Mouse (Mus musculus): Measurements from ENCODE around the gene Grik5. TPM values are rescaled to one million over a fixed set of nuclear protein-coding genes. Genes with fewer than 3 reads are reported as not detected.
A peak's percentile ranks its signal among the peaks of the same experiment; 100 is the strongest.

The Grik5 gene
- total RNA-seq, 4 experiments from 2014 or later = 3.7 to 4.5 (median 3.8) TPM

DNA sequence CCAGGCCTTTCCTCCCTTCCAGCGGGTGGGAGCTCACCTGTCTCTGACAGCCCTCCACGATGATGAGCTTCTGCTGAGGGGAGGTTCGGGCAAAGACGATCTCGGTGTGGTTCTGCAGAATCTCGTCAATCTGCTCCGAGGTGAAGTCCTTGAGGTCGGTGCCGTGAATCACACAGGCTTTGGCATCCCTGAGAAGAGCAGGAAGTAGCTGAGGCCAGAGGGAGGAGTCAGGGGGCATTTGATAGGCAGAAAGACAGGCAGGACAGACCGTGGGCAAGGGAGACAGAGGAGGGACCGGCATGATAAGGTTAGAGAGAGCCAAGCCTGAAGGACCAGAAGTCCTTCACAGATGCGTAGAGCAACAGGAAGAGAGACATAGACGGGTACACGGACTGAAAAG lies 84.2 kb downstream of the Grik5 start:
- no peak for DNase-seq (ENCODE audit: low spot score)

DNA sequence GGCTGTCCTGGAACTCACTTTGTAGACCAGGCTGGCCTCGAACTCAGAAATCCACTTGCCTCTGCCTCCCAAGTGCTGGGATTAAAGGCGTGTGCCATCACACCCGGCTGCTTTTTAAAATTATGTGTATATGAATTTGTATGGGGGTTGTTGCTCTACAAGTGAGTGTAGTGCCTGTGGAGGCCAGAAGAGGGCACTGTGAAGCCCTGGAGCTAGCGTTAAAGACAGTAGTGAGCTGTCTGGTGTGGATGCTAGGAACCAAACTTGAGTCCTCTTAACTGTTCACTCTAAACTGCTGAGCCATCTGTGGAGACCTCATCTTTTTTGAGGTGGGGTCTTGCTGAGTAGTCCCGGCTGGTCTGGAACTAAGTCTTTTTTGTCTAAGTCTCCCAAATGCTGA lies 86.3 kb downstream of the Grik5 start:
- DNase-seq (ENCODE audit: low spot score) = no peak

DNA sequence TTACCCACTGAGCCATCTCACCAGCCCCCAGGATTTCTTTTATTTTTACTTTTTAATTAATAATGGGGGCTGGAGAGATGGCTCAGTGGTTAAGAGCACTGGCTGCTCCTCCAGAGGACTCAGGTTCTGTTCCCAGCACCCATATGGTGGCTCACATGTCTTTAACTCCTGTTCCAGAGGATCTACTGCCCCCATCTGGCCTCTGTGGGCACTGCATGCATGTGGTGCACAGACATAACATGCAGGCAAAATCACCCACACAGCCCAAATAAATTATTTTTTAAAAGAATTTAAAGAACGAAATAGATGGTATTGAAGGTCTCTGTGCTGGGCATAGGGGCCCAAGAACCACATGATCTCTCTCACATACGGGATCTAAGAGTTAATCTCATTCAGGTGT lies 87.8 kb downstream of the Grik5 start:
- DNase-seq (ENCODE audit: low spot score) = no peak

DNA sequence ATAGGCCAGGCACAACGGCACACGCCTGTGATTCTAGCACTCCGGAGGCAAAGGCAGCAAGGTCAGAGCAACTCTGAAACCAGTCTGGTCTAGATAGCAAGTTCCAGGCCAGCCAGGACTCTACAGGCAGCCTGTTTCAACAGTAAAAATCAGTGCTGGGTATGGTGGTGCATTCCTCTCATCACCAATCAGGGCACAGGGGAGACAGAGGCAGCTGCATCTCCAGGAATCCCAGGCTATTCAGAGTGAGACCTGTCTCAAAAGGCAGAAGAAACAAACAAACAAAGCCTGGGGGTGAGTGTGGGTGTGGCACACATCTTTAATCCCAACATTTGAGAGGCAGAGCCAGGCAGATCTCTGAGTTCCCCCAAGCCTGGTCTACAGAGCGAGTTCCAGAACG lies 88.8 kb downstream of the Grik5 start:
- no peak for DNase-seq (ENCODE audit: low spot score)

DNA sequence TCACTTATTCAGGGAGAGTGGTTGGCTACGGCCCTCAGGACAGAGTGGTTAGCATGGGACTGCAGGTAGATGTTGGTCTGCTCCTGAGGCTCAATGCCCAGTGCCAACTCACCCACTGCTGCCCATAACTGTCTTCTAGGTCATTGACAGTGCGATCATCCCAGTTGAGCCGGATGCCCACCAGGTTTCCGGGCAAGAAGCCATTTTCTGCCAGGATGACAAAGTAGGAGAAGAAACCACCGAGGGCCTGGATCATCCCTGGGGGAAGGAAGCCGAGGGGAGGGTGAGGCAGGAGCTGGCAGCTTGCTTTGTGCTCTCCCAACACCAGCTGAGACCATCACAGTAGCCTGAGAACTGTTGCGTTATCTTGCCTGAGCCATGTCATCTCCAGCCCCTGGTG lies 91.7 kb downstream of the Grik5 start:
- no peak for DNase-seq (ENCODE audit: low spot score)

DNA sequence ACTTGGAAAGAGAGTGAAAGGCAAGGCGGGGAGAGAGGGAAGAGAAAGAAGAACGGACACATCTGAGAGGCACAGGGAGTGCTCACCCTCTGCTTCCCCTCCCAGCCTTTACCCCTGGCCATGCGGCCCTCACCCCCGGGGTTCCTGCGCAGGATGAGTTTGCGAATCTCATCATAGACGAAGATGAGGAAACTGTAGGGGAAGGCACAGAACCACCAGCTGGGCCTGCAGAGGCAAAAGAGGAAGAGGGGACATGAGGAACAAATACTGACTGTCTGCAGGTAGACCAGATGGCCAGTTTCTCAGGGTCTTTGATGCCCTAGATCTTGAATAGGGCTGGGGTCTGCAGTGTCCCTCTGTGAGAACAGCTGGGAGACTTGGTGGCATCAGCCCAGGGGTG lies 93.4 kb downstream of the Grik5 start:
- no peak for DNase-seq (ENCODE audit: low spot score)

DNA sequence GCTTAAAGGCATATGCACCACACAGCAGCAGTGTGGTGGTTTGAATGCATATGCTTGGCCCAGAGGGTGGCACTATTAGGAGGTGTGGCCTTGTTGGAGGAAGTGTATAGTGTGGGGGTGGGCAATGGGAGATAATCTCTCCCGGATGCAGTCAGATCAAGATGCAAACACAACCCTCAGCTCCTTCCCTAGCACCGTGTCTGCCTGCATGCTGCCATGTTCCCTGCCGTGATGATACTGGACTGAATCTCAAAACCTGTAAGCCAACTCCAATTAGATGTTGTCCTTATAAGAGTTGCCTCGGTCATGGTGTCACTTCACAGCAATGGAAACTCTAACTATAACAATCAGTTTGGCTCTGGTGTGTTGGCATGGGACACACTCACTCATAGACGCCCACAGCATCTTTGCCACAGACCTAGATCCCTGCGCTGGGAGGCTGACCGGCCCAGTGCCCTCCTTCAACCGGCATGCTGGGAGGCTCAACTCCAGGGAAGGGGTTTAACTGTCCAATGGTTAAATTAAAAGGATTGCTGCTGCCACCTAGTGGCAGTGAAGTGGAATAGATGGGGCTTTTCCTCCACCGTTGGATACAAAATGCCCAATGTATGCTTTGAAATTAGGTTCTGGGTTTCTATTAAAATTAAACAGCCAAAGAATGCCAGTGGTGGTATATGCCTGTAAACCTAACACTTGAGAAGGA lies 97.1 kb downstream of the Grik5 start:
- DNase-seq (ENCODE audit: low spot score) = peak; percentile 24

DNA sequence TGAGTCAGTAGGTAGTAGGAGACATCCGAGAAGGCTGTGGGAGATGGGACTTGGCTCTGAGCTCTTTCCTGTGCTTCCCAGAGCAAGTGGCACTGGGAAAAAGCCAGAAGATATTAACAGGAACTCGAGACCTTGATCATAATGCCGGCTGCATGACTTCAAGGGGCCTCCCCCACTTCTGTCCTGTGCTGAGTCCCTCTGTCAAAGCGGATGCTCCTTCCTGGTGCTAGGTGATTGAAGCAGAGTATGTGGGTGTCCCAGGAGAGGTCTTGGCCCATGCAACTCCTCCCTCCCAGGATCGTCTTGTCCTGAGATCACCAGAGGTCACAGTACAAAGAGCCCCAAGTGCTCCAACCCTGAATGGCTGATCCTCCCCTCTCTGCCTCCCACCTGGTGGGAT lies 98.2 kb downstream of the Grik5 start:
- DNase-seq (ENCODE audit: low spot score) = no peak

DNA sequence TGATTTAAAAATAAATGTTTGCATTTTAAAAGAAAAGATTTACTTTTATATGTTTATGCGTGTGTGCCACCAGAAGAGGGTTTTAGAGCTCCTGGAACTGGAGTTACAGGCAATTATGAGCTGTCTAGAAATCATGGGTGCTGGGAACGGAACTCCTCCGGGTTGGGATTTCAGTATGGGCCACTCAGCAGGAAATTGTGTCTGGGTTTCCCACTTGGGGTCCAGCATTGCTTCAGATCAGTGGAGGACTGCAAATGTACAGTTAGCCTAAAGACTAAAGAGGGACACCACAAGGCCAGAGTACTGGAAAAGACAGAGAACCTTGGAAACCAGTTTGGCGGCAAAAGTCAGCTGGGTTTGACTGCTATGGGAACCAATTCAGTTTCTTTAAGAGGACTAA lies 98.9 kb downstream of the Grik5 start:
- DNase-seq (ENCODE audit: low spot score) = no peak

DNA sequence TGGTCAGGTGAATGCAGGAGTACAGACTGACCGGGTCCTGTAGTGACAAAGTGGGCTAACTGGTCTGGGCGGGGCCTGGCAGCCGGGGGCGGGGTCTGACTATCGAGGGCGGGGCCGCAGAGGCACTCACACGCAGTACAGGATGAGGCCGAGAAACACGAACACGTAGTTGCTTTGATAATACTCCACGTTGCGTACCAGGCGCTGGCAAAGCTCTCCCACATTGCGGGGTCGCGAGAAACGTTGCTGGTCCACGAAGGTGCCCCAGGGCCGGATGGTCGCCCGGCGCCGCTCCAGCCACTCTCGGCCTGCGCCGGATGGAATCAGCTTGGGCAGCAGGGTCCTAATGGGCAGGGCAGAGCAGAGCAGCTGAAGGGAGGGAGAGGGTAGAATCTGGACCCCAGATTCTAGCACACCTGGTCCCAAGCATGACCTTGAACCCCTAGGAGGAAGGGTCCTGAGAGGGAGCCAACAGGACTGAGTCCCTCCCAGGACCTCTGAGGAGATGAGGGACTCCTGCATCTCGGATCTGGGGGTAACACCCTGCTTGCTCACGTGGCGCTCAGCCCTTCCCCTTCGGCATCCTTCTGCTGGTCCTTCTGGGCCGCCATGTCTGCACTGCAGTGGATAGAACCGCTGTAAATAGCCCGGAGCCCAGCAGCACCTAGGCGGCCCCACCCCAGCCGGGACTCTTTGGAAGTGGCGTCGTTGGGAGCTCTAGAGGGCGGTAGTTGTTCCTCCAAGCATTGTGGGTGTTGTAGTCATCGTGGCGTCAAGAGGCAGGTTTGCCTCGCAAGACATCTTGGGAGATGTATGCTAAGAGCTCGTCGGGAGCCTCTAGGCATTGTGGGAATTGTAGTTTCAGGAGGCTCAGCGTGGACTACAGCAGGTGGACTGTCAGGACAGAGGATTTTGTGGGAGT lies 99.9 kb downstream of the Grik5 start, which contains the start of gene Rabac1:
Gene Rabac1 (minus strand): TSS at position 783 of the 922 bp plus-strand sequence.
- peak; percentile 97 for DNase-seq (ENCODE audit: low spot score)

DNA sequence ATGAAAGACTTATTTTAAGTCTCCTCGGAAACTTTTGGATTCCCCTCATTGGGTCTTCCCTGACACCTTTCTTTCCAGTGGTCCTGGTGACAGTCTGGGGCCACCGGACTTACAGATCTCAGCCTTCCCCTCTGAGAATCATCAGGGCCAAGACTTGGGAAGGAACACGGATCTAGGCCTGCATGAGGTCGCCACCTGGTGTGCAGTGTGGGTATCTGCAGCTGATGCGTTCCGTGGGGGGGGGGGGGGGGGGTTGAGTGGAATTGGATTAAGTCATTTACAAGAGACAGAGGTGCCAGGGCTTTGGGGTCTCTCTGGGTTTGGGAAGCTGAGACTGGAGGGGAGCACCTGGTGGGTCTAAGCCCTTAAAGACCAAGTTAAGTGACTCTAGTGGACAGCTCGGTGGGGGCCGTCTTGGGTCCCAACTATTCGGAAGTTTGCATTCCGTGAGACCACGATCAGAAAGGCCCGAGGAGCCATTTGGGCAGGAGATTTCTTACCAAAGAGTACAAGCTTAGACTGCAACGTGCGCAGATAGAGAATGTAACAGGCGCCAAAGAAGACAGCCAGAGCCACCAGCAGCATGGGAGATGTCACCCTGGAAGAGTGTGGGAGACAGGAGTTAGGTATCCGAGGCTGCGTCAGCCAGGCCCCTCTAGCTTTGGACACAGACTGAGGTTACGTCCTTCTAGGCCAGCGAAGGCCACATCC lies 100.7 kb downstream of the Grik5 start:
- DNase-seq (ENCODE audit: low spot score) = no peak

DNA sequence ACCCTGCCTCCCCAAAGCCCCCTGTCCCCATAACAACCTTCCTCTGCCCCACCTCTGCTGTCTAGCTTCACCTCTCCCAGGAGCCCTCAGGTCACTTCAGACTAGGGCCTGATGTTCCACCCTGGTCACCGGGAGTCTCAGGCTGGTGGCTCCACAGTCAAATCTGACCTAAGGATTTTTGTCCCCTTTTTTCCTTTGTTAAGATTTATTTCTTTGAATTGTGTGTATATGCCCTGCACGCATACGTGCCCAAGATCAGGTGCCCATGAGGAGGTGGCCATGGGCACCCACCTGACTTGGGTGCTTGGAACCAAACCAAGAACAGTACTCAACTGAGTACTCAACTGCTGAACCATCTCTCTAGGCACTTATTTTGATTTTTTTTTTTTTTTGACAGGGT lies 101.8 kb downstream of the Grik5 start:
- DNase-seq (ENCODE audit: low spot score) = no peak

DNA sequence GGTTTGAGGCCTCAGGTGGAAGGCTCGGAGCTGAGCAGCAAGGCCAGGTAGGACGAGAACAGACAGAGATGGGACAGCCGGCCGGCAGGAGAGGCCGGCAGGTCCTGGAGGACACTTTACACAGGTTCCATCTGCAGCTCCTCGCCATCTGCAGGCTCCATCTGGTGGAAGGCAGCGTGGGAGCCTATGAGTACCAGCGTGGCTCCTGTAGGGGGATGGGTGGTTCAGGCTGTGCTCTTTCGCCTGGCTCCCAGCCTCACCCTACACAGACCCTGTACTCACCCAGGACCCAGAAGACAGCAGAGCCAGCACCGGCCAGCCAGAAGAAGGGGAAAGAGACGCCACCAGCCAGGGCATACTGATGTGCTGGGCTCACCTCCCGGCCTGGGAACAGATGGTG lies 102.3 kb downstream of the Grik5 start:
- DNase-seq (ENCODE audit: low spot score) = no peak

DNA sequence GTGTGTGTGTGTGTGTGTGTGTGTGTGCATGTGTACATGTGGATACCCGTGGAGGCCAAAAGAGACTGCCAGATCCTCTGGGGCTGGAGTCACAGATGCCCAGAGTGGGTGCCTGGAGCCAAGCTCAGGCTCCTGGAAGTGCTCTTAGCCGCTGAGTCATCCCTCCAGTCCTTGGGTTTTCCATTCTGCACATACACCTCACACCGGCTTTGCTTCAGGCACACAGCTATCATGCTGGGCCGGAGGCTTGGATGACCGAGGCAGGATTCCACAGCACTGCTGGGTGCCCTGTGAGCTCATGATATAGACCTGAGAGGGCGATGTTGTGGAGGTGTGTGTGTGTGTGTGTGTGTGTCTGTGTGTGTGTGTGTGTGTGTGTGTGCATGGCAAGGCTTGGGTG lies 103.7 kb downstream of the Grik5 start:
- no peak for DNase-seq (ENCODE audit: low spot score)

DNA sequence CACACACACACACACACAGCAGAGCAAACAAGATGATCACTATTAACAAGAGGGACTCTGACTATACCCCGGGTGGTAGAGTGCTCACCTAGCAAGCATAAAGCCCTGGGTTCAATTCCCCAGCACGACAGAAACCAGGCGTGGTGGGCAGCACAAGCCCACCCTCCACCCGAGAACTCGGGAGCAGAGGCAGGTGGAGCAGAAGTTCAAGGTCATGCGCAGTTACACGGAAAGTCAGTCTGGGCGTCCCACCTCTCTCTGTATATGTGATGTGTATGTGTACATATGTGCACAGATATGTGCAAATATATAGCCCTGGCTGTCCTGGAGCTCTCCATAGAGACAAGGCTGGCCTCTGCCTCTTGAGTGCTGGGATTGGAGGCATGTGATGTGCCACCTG lies 104.2 kb downstream of the Grik5 start:
- DNase-seq (ENCODE audit: low spot score) = no peak

DNA sequence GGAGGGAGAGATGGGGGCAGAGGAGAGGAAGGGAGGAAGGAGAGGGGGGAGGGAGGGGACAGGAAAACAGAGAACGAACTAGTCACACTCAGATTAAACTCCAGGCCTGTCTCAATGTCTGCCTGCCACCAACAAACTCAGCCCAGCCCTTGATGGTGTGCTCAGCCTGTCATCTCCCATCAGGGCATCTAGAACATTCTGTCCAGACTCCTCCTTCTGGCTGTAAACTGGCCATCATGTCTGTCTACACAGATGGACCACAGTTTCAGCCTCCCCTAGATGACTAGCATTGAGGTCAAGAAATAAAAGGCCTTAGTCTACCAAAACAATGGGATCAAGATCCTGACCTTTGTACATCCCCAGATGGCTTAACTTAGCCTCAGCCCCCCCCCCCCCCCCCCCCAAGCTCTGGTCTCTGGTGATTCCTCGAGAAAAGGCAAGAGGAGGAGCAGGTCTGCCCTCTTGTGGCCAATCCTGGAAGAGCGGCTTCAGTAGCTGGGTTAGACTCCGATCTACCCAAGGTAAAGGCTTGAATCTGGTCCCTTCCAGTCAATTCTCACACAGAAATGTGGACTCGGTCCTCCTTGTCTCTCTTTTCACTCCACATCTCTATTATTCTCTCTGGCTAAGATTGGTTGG lies 107.1 kb downstream of the Grik5 start:
- peak; percentile 77 for DNase-seq (ENCODE audit: low spot score)

DNA sequence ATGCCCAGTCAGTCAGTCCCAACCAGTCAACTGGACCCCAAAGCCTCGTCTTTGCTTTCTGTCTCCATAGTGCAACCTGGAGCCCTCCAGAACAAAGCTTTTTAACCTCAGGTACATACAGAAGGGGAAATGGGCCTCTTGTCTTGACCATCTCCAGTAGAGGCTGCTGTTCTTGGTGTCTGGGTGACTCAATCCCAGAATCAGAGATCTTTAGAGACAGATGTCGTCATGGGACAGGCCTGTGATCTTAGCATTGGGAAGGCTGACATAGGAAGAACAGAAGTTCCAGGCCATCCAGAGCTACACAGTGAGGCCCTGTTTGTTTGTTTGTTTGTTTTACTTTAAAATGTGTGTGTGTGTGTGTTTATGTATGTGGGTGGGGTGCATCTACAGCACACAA lies 107.9 kb downstream of the Grik5 start:
- DNase-seq (ENCODE audit: low spot score) = no peak

Small RNA genes lying within 50 kb of the gene (microRNA-seq; reads per million reads assigned to microRNA genes)
- gene Mir6537 (not detected), gene Mir7046 (1.1 reads per million), gene Mir7047 (not detected)

Other genes starting within 250 kb of the Grik5 start
- not detected for gene Gm9844, start 210.1 kb downstream of the Grik5 start, total RNA-seq (2022)
- gene Lypd4, start 202.4 kb downstream of the Grik5 start, total RNA-seq (2022) = not detected
- not detected for gene Dmrtc2, start 202.3 kb downstream of the Grik5 start, total RNA-seq (2022)
- 100 to 1,000 TPM; 468 to 567 (median 530) TPM for gene Rps19, start 188.0 kb downstream of the Grik5 start, total RNA-seq (2022)
- gene Cd79a, start 175.0 kb downstream of the Grik5 start, total RNA-seq (2022) = 1 to 10 TPM in 1 of 4 experiments, under 1 TPM in 3; 0.35 to 2.1 (median 0.66) TPM
- 10 to 100 TPM; 31.8 to 45.5 (median 43.8) TPM for gene Arhgef1, start 169.4 kb downstream of the Grik5 start, total RNA-seq (2022)
- not detected for gene Gm4881, start 127.9 kb downstream of the Grik5 start, total RNA-seq (2022)
- 100 to 1,000 TPM; 297 to 375 (median 324) TPM for gene Rabac1, start 99.6 kb downstream of the Grik5 start, total RNA-seq (2022)
- 1 to 10 TPM in 2 of 4 experiments, under 1 TPM in 2; 0.60 to 3.3 (median 1.3) TPM for gene Atp1a3, start 66.4 kb downstream of the Grik5 start, total RNA-seq (2022)
- gene Zfp574, start 221 bp upstream of the Grik5 start, total RNA-seq (2022) = 10 to 100 TPM in 1 of 4 experiments, 1 to 10 TPM in 3; 7.9 to 10.0 (median 9.0) TPM
- gene Pou2f2, start 107.4 kb upstream of the Grik5 start, total RNA-seq (2022) = under 1 TPM; 0.49 to 0.72 (median 0.55) TPM
- gene Dedd2, start 148.3 kb upstream of the Grik5 start, total RNA-seq (2022) = 10 to 100 TPM; 14.0 to 23.0 (median 17.2) TPM
- 10 to 100 TPM in 2 of 4 experiments, 1 to 10 TPM in 2; 9.0 to 12.3 (median 9.9) TPM for gene Zfp526, start 149.1 kb upstream of the Grik5 start, total RNA-seq (2022)
- gene Gsk3a, start 165.5 kb upstream of the Grik5 start, total RNA-seq (2022) = 10 to 100 TPM; 66.1 to 71.3 (median 68.3) TPM
- 10 to 100 TPM; 17.2 to 22.5 (median 21.2) TPM for gene Erf, start 178.4 kb upstream of the Grik5 start, total RNA-seq (2022)
- gene Cic, start 195.4 kb upstream of the Grik5 start, total RNA-seq (2022) = 10 to 100 TPM; 52.0 to 71.5 (median 59.6) TPM
- gene Pafah1b3, start 225.6 kb upstream of the Grik5 start, total RNA-seq (2022) = 1 to 10 TPM; 3.9 to 4.6 (median 3.9) TPM
- gene Prr19, start 229.1 kb upstream of the Grik5 start, total RNA-seq (2022) = not detected
- under 1 TPM in 1 of 4 experiments, not detected in 3; 0.14 TPM for gene Tmem145, start 233.8 kb upstream of the Grik5 start, total RNA-seq (2022)
- 10 to 100 TPM; 33.9 to 35.8 (median 34.8) TPM for gene Megf8, start 244.8 kb upstream of the Grik5 start, total RNA-seq (2022)